Mouse (Mus musculus): ENCODE measurements around the gene Arhgef17. TPM values are rescaled to one million over a fixed set of nuclear protein-coding genes. Genes with fewer than 3 reads are reported as not detected.
"Not testable (repeated sequence)": the region's sequence is repeated elsewhere in the genome, so short reads cannot be mapped to it uniquely, and the experiment has no call there.

The Arhgef17 gene
- polyA plus RNA-seq, 1 experiment from 2014 or later = 10.2 TPM

- ATAC-seq = no peak
- H3K27me3 ChIP-seq (replicated peaks; ENCODE audit: control insufficient read depth, insufficient read depth, low read length) = no peaks in the 10 kb centered on the region
- peaks cover 19% of the 10 kb centered on the region for H3K4me1 ChIP-seq (replicated peaks; ENCODE audit: control insufficient read depth, insufficient read depth, low read length)
- H3K9ac ChIP-seq (replicated peaks; ENCODE audit: low read depth, low read length) = no peak overlapping the region
- H3K27ac ChIP-seq (ENCODE audit: low read length) = no peak overlapping the region
- no peak overlapping the region for H3K4me2 ChIP-seq (ENCODE audit: low read length)
- 98% methylated on average over 2 of the region's 2 CpGs for WGBS
- H3K36me3 ChIP-seq (ENCODE audit: control insufficient read depth, insufficient read depth) = no peaks in the 10 kb centered on the region
- H3K4me3 ChIP-seq (replicated peaks; ENCODE audit: low read length) = no peak overlapping the region
- no peaks in the 10 kb centered on the region for H3K9me3 ChIP-seq (ENCODE audit: control insufficient read depth, low read length)
Observed at GRCm38 (mm10) chr7:100849508-100849907, 82.4 kb downstream of the Arhgef17 start.

- Histone ChIP-seq H3K4me3 (replicated peaks; ENCODE audit: low read length) (no peak overlapping the region), H3K36me3 (ENCODE audit: control insufficient read depth, insufficient read depth) (no peaks in the 10 kb centered on the region), H3K27me3 (replicated peaks; ENCODE audit: control insufficient read depth, insufficient read depth, low read length) (no peaks in the 10 kb centered on the region), H3K27ac (ENCODE audit: low read length) (no peak overlapping the region), H3K9me3 (ENCODE audit: control insufficient read depth, low read length) (no peaks in the 10 kb centered on the region), H3K4me2 (ENCODE audit: low read length) (no peak overlapping the region), H3K9ac (replicated peaks; ENCODE audit: low read depth, low read length) (no peak overlapping the region), H3K4me1 (replicated peaks; ENCODE audit: control insufficient read depth, insufficient read depth, low read length) (peaks cover 16% of the 10 kb centered on the region)
- no peak for ATAC-seq
- 24% methylated on average over 6 of the region's 6 CpGs for WGBS
Observed at GRCm38 (mm10) chr7:100848744-100849143, 83.2 kb downstream of the Arhgef17 start.

DNA sequence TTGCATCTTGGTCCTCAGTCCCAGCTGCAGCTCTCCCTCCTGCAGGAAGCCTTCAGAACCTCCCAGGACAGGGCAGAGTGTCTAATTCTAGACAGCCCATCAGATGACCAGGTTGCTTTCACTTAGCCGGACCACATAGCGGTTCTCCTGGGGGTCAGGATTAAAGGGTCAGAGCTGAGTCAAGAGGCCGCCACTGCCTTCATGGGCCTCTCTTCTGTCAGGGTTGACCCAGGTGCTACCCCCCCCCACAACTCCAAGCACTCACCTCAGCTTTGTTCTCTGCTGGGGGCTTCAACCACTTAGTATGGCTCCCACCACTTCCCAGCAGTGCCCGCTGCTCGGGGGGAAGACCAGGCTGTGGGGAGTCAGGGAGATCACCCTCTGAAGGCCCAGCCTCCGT, 84.8 kb downstream of the Arhgef17 start:
- Histone ChIP-seq H3K4me2 (ENCODE audit: low read length) (no peak overlapping the region), H3K27me3 (replicated peaks; ENCODE audit: control insufficient read depth, insufficient read depth, low read length) (no peaks in the 10 kb centered on the region), H3K27ac (ENCODE audit: low read length) (no peak overlapping the region), H3K9ac (replicated peaks; ENCODE audit: low read depth, low read length) (no peak overlapping the region), H3K4me3 (replicated peaks; ENCODE audit: low read length) (no peak overlapping the region), H3K4me1 (replicated peaks; ENCODE audit: control insufficient read depth, insufficient read depth, low read length) (peaks cover 10% of the 10 kb centered on the region), H3K9me3 (ENCODE audit: control insufficient read depth, low read length) (no peaks in the 10 kb centered on the region), H3K36me3 (ENCODE audit: control insufficient read depth, insufficient read depth) (no peaks in the 10 kb centered on the region)
- no peak for ATAC-seq
- 88% methylated on average over 6 of the region's 6 CpGs for WGBS

GRCm38 (mm10) chr7:100846033-100846432, 85.9 kb downstream of the Arhgef17 start:
- not testable (repeated sequence) for H3K4me3 ChIP-seq (replicated peaks; ENCODE audit: low read length); H3K4me1 ChIP-seq (replicated peaks; ENCODE audit: control insufficient read depth, insufficient read depth, low read length); H3K36me3 ChIP-seq (ENCODE audit: control insufficient read depth, insufficient read depth); H3K27ac ChIP-seq (ENCODE audit: low read length); H3K4me2 ChIP-seq (ENCODE audit: low read length); H3K9ac ChIP-seq (replicated peaks; ENCODE audit: low read depth, low read length); H3K27me3 ChIP-seq (replicated peaks; ENCODE audit: control insufficient read depth, insufficient read depth, low read length); ATAC-seq; H3K9me3 ChIP-seq (ENCODE audit: control insufficient read depth, low read length)
- 59% methylated on average over 7 of the region's 7 CpGs for WGBS

- Histone ChIP-seq H3K4me3 (replicated peaks; ENCODE audit: low read length) (no peak overlapping the region), H3K9me3 (ENCODE audit: control insufficient read depth, low read length) (no peaks in the 10 kb centered on the region), H3K27ac (ENCODE audit: low read length) (no peak overlapping the region), H3K27me3 (replicated peaks; ENCODE audit: control insufficient read depth, insufficient read depth, low read length) (no peaks in the 10 kb centered on the region), H3K4me2 (ENCODE audit: low read length) (no peak overlapping the region), H3K36me3 (ENCODE audit: control insufficient read depth, insufficient read depth) (no peaks in the 10 kb centered on the region), H3K4me1 (replicated peaks; ENCODE audit: control insufficient read depth, insufficient read depth, low read length) (no peaks in the 10 kb centered on the region), H3K9ac (replicated peaks; ENCODE audit: low read depth, low read length) (no peak overlapping the region)
- ATAC-seq = no peak
- WGBS = 58% methylated on average over 1 of the region's 1 CpGs
Observed at GRCm38 (mm10) chr7:100845412-100845811, 86.5 kb downstream of the Arhgef17 start.

GRCm38 (mm10) chr7:100845026-100845400, 86.9 kb downstream of the Arhgef17 start:
- H3K9ac ChIP-seq (replicated peaks; ENCODE audit: low read depth, low read length) = no peak overlapping the region
- H3K4me2 ChIP-seq (ENCODE audit: low read length) = no peak overlapping the region
- no peak overlapping the region for H3K4me3 ChIP-seq (replicated peaks; ENCODE audit: low read length)
- no peak for ATAC-seq
- no peaks in the 10 kb centered on the region for H3K36me3 ChIP-seq (ENCODE audit: control insufficient read depth, insufficient read depth)
- H3K4me1 ChIP-seq (replicated peaks; ENCODE audit: control insufficient read depth, insufficient read depth, low read length) = no peaks in the 10 kb centered on the region
- no peaks in the 10 kb centered on the region for H3K27me3 ChIP-seq (replicated peaks; ENCODE audit: control insufficient read depth, insufficient read depth, low read length)
- no peaks in the 10 kb centered on the region for H3K9me3 ChIP-seq (ENCODE audit: control insufficient read depth, low read length)
- H3K27ac ChIP-seq (ENCODE audit: low read length) = no peak overlapping the region

- Histone ChIP-seq H3K27ac (ENCODE audit: low read length) (no peak overlapping the region), H3K36me3 (ENCODE audit: control insufficient read depth, insufficient read depth) (no peaks in the 10 kb centered on the region), H3K27me3 (replicated peaks; ENCODE audit: control insufficient read depth, insufficient read depth, low read length) (no peaks in the 10 kb centered on the region), H3K4me2 (ENCODE audit: low read length) (no peak overlapping the region), H3K4me1 (replicated peaks; ENCODE audit: control insufficient read depth, insufficient read depth, low read length) (peaks cover 2% of the 10 kb centered on the region; the same call in 1 of the 2 replicates), H3K9ac (replicated peaks; ENCODE audit: low read depth, low read length) (no peak overlapping the region), H3K4me3 (replicated peaks; ENCODE audit: low read length) (no peak overlapping the region), H3K9me3 (ENCODE audit: control insufficient read depth, low read length) (no peaks in the 10 kb centered on the region)
- ATAC-seq = no peak
- 58% methylated on average over 2 of the region's 2 CpGs for WGBS
Observed at GRCm38 (mm10) chr7:100844385-100845025, 87.4 kb downstream of the Arhgef17 start.

DNA sequence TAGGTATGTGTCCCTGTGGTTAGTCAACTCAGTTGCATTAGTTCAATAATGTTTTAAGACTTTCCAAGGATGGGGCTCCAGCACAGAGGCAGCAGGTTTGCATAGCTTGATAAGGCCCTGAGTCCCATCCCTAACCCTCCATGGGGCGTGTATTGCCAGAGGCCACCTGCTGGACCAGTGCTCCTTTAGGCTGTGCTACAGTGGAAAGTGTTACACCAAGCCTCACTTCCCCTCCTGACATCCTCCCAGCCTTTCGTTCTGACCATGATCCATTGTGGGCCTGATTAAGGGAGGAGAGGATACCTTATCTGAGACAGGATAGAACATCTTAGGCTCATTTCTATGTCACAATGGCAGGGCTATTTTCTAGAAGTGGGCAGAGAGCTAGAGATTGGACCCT, 88.0 kb downstream of the Arhgef17 start:
- H3K9me3 ChIP-seq (ENCODE audit: control insufficient read depth, low read length) = no peaks in the 10 kb centered on the region
- ATAC-seq = no peak
- 87% methylated on average over 2 of the region's 2 CpGs for WGBS

GRCm38 (mm10) chr7:100842175-100842574, 89.7 kb downstream of the Arhgef17 start:
- Histone ChIP-seq H3K27me3 (replicated peaks; ENCODE audit: control insufficient read depth, insufficient read depth, low read length) (no peaks in the 10 kb centered on the region), H3K36me3 (ENCODE audit: control insufficient read depth, insufficient read depth) (peaks cover 1% of the 10 kb centered on the region), H3K9me3 (ENCODE audit: control insufficient read depth, low read length) (no peaks in the 10 kb centered on the region), H3K4me1 (replicated peaks; ENCODE audit: control insufficient read depth, insufficient read depth, low read length) (peaks cover 3% of the 10 kb centered on the region; the same call in 1 of the 2 replicates), H3K4me2 (ENCODE audit: low read length) (no peak overlapping the region), H3K27ac (ENCODE audit: low read length) (no peak overlapping the region), H3K4me3 (replicated peaks; ENCODE audit: low read length) (no peak overlapping the region), H3K9ac (replicated peaks; ENCODE audit: low read depth, low read length) (no peak overlapping the region)
- 88% methylated on average over 5 of the region's 5 CpGs for WGBS
- ATAC-seq = no peak

More for the DNA sequence above, 88.0 kb downstream of the Arhgef17 start:
- Histone ChIP-seq H3K27me3 (replicated peaks; ENCODE audit: control insufficient read depth, insufficient read depth, low read length) (no peaks in the 10 kb centered on the region), H3K9ac (replicated peaks; ENCODE audit: low read depth, low read length) (no peak overlapping the region), H3K4me2 (ENCODE audit: low read length) (no peak overlapping the region), H3K36me3 (ENCODE audit: control insufficient read depth, insufficient read depth) (no peaks in the 10 kb centered on the region), H3K27ac (ENCODE audit: low read length) (no peak overlapping the region), H3K4me3 (replicated peaks; ENCODE audit: low read length) (no peak overlapping the region), H3K4me1 (replicated peaks; ENCODE audit: control insufficient read depth, insufficient read depth, low read length) (peaks cover 3% of the 10 kb centered on the region; the same call in 1 of the 2 replicates)

GRCm38 (mm10) chr7:100841608-100842007, 90.3 kb downstream of the Arhgef17 start:
- Histone ChIP-seq H3K9me3 (ENCODE audit: control insufficient read depth, low read length) (no peaks in the 10 kb centered on the region), H3K36me3 (ENCODE audit: control insufficient read depth, insufficient read depth) (peaks cover 7% of the 10 kb centered on the region), H3K4me2 (ENCODE audit: low read length) (no peak overlapping the region), H3K4me1 (replicated peaks; ENCODE audit: control insufficient read depth, insufficient read depth, low read length) (peaks cover 3% of the 10 kb centered on the region; the same call in 1 of the 2 replicates), H3K9ac (replicated peaks; ENCODE audit: low read depth, low read length) (no peak overlapping the region), H3K27me3 (replicated peaks; ENCODE audit: control insufficient read depth, insufficient read depth, low read length) (no peaks in the 10 kb centered on the region), H3K4me3 (replicated peaks; ENCODE audit: low read length) (no peak overlapping the region), H3K27ac (ENCODE audit: low read length) (no peak overlapping the region)
- no peak for ATAC-seq
- 94% methylated on average over 6 of the region's 6 CpGs for WGBS

All from forebrain, embryonic 16.5 days (tissue).